In the genomic region with DNA sequence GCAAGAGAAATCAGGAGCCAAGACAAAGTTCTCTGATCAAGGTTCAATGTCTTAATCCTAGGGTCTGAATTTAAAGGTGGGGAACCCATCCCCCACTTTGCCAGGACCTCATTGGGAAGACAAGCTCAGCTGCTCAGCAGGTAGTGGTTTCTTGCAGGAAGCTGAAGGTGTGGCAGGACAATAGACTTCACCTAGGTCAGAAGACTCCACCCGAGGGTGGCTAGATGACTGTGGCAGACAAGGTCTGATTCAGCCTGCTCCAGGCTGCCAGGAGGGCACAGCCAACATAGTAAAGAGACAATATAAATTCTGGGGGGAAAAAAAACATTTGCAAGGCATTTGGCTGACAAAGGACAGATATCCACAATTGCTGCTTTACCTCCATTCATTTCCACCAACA, we compare ENCODE assay signal across 29 mouse cellular contexts.
"Had no signal": no experiment of that assay in that cellular context is flagged by ENCODE, and none has a peak within 500 bp of the region (broad histone marks: within the 10 kb centered on the region; RNA-seq: fewer than 3 reads in every experiment).

No protein-coding gene starts in this region.

- DNase-seq: heart, postnatal 10 days; heart, postnatal 14 days; heart, postnatal 4 days; kidney, adult 11 months; kidney, adult 2 months; kidney, adult 8-10 months; kidney, adult 9 months; kidney, postnatal 10 days; kidney, postnatal 14 days; kidney, postnatal 25 days; kidney, postnatal 36 days; kidney, postnatal 4 days; layer of hippocampus, adult 9-11 months; layer of hippocampus, postnatal 36 days had no signal

- H3K9me3 ChIP-seq: heart, embryonic 10.5 days; heart, embryonic 12.5 days; heart, embryonic 13.5 days; heart, embryonic 15.5 days; hindbrain, embryonic 10.5 days; hindbrain, embryonic 12.5 days; hindbrain, embryonic 13.5 days; hindbrain, embryonic 15.5 days; intestine, embryonic 15.5 days; kidney, embryonic 15.5 days had no signal

- H3K9ac ChIP-seq: heart, embryonic 12.5 days; heart, embryonic 13.5 days; heart, embryonic 15.5 days; hindbrain, embryonic 12.5 days; hindbrain, embryonic 13.5 days; hindbrain, embryonic 14.5 days; hindbrain, embryonic 15.5 days; intestine, embryonic 15.5 days; kidney, embryonic 15.5 days had no signal

- H3K27ac ChIP-seq: heart, embryonic 10.5 days; heart, embryonic 13.5 days; heart, embryonic 15.5 days; hindbrain, embryonic 10.5 days; hindbrain, embryonic 12.5 days; hindbrain, embryonic 13.5 days; hindbrain, embryonic 14.5 days; hindbrain, embryonic 15.5 days; hindbrain, postnatal 0 days; intestine, embryonic 15.5 days; kidney, embryonic 15.5 days; kidney, postnatal 0 days; layer of hippocampus, adult 2 months; left cerebral cortex, adult 2 months had no signal

- H3K4me3 ChIP-seq: heart, embryonic 10.5 days; heart, embryonic 12.5 days; heart, embryonic 13.5 days; heart, embryonic 15.5 days; hindbrain, embryonic 10.5 days; hindbrain, embryonic 12.5 days; hindbrain, embryonic 13.5 days; hindbrain, embryonic 15.5 days; intestine, embryonic 15.5 days; kidney, embryonic 15.5 days; layer of hippocampus, adult 2 months; left cerebral cortex, adult 2 months had no signal

- H3K4me1 ChIP-seq: heart, embryonic 10.5 days; heart, embryonic 12.5 days; heart, embryonic 13.5 days; heart, embryonic 15.5 days; hindbrain, embryonic 10.5 days; hindbrain, embryonic 12.5 days; hindbrain, embryonic 13.5 days; hindbrain, embryonic 15.5 days; intestine, embryonic 15.5 days; kidney, embryonic 15.5 days had no signal

- H3K36me3 ChIP-seq: heart, embryonic 10.5 days; heart, embryonic 12.5 days; heart, embryonic 13.5 days; heart, embryonic 15.5 days; hindbrain, embryonic 10.5 days; hindbrain, embryonic 12.5 days; hindbrain, embryonic 13.5 days; hindbrain, embryonic 15.5 days; intestine, embryonic 15.5 days; kidney, embryonic 15.5 days had no signal
